Mouse (Mus musculus) MEL (cell line): Measurements from ENCODE around the gene Cd1d1. TPM values are rescaled to one million over a fixed set of nuclear protein-coding genes. Genes with fewer than 3 reads are reported as not detected.

ENCODE experiments used
- DNase-seq: peaks from one replicate; pipeline ENCODE4 v3.0.0; 2011; ENCODE audit warnings: low read depth, low spot score
- H3K27ac ChIP-seq: 2 replicates; pipeline ENCODE4 v1.5.1; 2012; ENCODE audit warnings: low read depth, mild to moderate bottlenecking, control low read depth, low read length, moderate library complexity; ENCODE audit not compliant: control insufficient read depth
- H3K27me3 ChIP-seq, 2 experiments: fragments of 150-350 bp in 1 of 2; sonication (generic) in 1 of 2; 2 replicates each; pipeline ENCODE4 v1.6.1; 2012; ENCODE audit warnings: low read length in 2 of 2, mild to moderate bottlenecking in 2 of 2, improper control_type of control experiment in 1 of 2, moderate library complexity in 1 of 2; ENCODE audit not compliant: insufficient read depth in 2 of 2, control insufficient read depth in 1 of 2
- H3K36me3 ChIP-seq, 2 experiments: 2 replicates each; pipeline ENCODE4 v1.6.1; 2012 to 2014; ENCODE audit warnings: low read length in 2 of 2, improper control_type of control experiment in 1 of 2, inconsistent platforms in 1 of 2, mild to moderate bottlenecking in 1 of 2; ENCODE audit not compliant: insufficient read depth in 2 of 2, control insufficient read depth in 1 of 2
- H3K4me1 ChIP-seq, 2 experiments: fragments of 150-350 bp in 1 of 2; sonication (generic) in 1 of 2; 2 replicates each; pipeline ENCODE4 v1.6.1; 2012; ENCODE audit warnings: low read length in 2 of 2, improper control_type of control experiment in 1 of 2, mild to moderate bottlenecking in 1 of 2; ENCODE audit not compliant: insufficient read depth in 2 of 2, control insufficient read depth in 1 of 2
- H3K4me3 ChIP-seq, 2 experiments: fragments of 150-350 bp in 1 of 2; sonication (generic) in 1 of 2; 2 replicates each; pipeline ENCODE4 v1.5.1; 2012; ENCODE audit warnings: low read depth in 2 of 2, low read length in 2 of 2, mild to moderate bottlenecking in 2 of 2, moderate library complexity in 2 of 2, control low read depth in 1 of 2, improper control_type of control experiment in 1 of 2; ENCODE audit not compliant: control insufficient read depth in 1 of 2, insufficient read depth in 1 of 2
- H3K79me2 ChIP-seq: 2 replicates; pipeline ENCODE4 v1.6.1; 2012; ENCODE audit warnings: mild to moderate bottlenecking, low read length, moderate library complexity; ENCODE audit not compliant: control insufficient read depth, poor library complexity, insufficient read depth
- H3K9ac ChIP-seq: 2 replicates; pipeline ENCODE4 v1.6.1; 2012; ENCODE audit warnings: low read depth, mild to moderate bottlenecking, control low read depth, low read length, moderate library complexity; ENCODE audit not compliant: control insufficient read depth, poor library complexity, severe bottlenecking
- H3K9me3 ChIP-seq: fragments of 150-350 bp; sonication (generic); replicated peaks from 2 replicates; pipeline ENCODE4 v1.6.1; 2012; ENCODE audit warnings: mild to moderate bottlenecking, low read length, improper control_type of control experiment, moderate library complexity; ENCODE audit not compliant: insufficient read depth
- BHLHE40 ChIP-seq: IDR thresholded peaks from 2 replicates; pipeline ENCODE4 v1.6.1; 2012; ENCODE audit warnings: low read depth, mild to moderate bottlenecking, inconsistent platforms, low read length, improper control_type of control experiment, borderline replicate concordance
- E2F4 ChIP-seq: IDR thresholded peaks from 2 replicates; pipeline ENCODE4 v1.6.1; 2011; ENCODE audit warnings: low read depth, low read length, improper control_type of control experiment, borderline replicate concordance
- GABPA ChIP-seq: IDR thresholded peaks from 2 replicates; pipeline ENCODE4 v1.6.1; 2012; ENCODE audit warnings: low read depth, mild to moderate bottlenecking, inconsistent platforms, low read length, improper control_type of control experiment, moderate library complexity
- GATA1 ChIP-seq: IDR thresholded peaks from 2 replicates; pipeline ENCODE4 v1.6.1; 2011; ENCODE audit warnings: low read depth, low read length, improper control_type of control experiment
- HCFC1 ChIP-seq: IDR thresholded peaks from 2 replicates; pipeline ENCODE4 v1.6.1; 2012; ENCODE audit warnings: low read depth, mild to moderate bottlenecking, inconsistent platforms, low read length, improper control_type of control experiment, moderate library complexity
- JUND ChIP-seq: IDR thresholded peaks from 2 replicates; pipeline ENCODE4 v1.6.1; 2011; ENCODE audit warnings: low read depth, mild to moderate bottlenecking, improper control_type of control experiment, low read length
- KAT2A ChIP-seq: conservative IDR thresholded peaks from 2 replicates; pipeline ENCODE4 v1.6.1; 2012; ENCODE audit warnings: low read depth, low read length, improper control_type of control experiment, inconsistent platforms
- MAX ChIP-seq: IDR thresholded peaks from 2 replicates; pipeline ENCODE4 v1.6.1; 2011; ENCODE audit warnings: low read length, improper control_type of control experiment
- MAZ ChIP-seq: IDR thresholded peaks from 2 replicates; pipeline ENCODE4 v1.6.1; 2012; ENCODE audit warnings: low read depth, mild to moderate bottlenecking, inconsistent platforms, low read length, improper control_type of control experiment
- MEF2A ChIP-seq: IDR thresholded peaks from 2 replicates; pipeline ENCODE4 v1.6.1; 2014; ENCODE audit warnings: low read depth, mild to moderate bottlenecking, inconsistent platforms, low read length, improper control_type of control experiment; ENCODE audit not compliant: poor library complexity, insufficient replicate concordance, severe bottlenecking; ENCODE audit errors: extremely low read depth
- MXI1 ChIP-seq: IDR thresholded peaks from 2 replicates; pipeline ENCODE4 v1.6.1; 2011; ENCODE audit warnings: mild to moderate bottlenecking, low read depth, low read length, improper control_type of control experiment
- MYB ChIP-seq: IDR thresholded peaks from 2 replicates; pipeline ENCODE4 v1.6.1; 2011; ENCODE audit warnings: mild to moderate bottlenecking, low read depth, low read length, improper control_type of control experiment
- NRF1 ChIP-seq: IDR thresholded peaks from 2 replicates; pipeline ENCODE4 v1.6.1; 2014; ENCODE audit warnings: low read depth, mild to moderate bottlenecking, inconsistent platforms, low read length, improper control_type of control experiment, moderate library complexity; ENCODE audit not compliant: poor library complexity, insufficient read depth, severe bottlenecking
- POLR2AphosphoS2 ChIP-seq: IDR thresholded peaks from 2 replicates; pipeline ENCODE4 v1.6.1; 2011; ENCODE audit warnings: low read length, improper control_type of control experiment
- RAD21 ChIP-seq: IDR thresholded peaks from 2 replicates; pipeline ENCODE4 v1.6.1; 2011; ENCODE audit warnings: mild to moderate bottlenecking, low read depth, low read length, improper control_type of control experiment
- RCOR1 ChIP-seq: IDR thresholded peaks from 2 replicates; pipeline ENCODE4 v1.6.1; 2012; ENCODE audit warnings: low read depth, mild to moderate bottlenecking, inconsistent platforms, low read length, improper control_type of control experiment
- SIN3A ChIP-seq: IDR thresholded peaks from 2 replicates; pipeline ENCODE4 v1.6.1; 2012; ENCODE audit warnings: low read length, improper control_type of control experiment, inconsistent platforms
- TAL1 ChIP-seq: IDR thresholded peaks from 2 replicates; pipeline ENCODE4 v1.6.1; 2012; ENCODE audit warnings: mild to moderate bottlenecking, inconsistent platforms, low read length, moderate library complexity, mixed read lengths
- TBP ChIP-seq: IDR thresholded peaks from 2 replicates; pipeline ENCODE4 v1.8.0; 2011; ENCODE audit warnings: low read depth, low read length, improper control_type of control experiment
- TCF12 ChIP-seq: IDR thresholded peaks from 2 replicates; pipeline ENCODE4 v1.6.1; 2014; ENCODE audit warnings: low read depth, mild to moderate bottlenecking, inconsistent platforms, low read length, improper control_type of control experiment, moderate library complexity
- ZC3H11A ChIP-seq: IDR thresholded peaks from 2 replicates; pipeline ENCODE4 v1.6.1; 2012; ENCODE audit warnings: low read depth, mild to moderate bottlenecking, inconsistent platforms, low read length, improper control_type of control experiment
- ZKSCAN1 ChIP-seq: IDR thresholded peaks from 2 replicates; pipeline ENCODE4 v1.6.1; 2012; ENCODE audit warnings: low read depth, mild to moderate bottlenecking, inconsistent platforms, low read length, improper control_type of control experiment, moderate library complexity
- ZMIZ1 ChIP-seq: IDR thresholded peaks from 2 replicates; pipeline ENCODE4 v1.6.1; 2012; ENCODE audit warnings: low read depth, mild to moderate bottlenecking, inconsistent platforms, low read length, improper control_type of control experiment, moderate library complexity
- ZNF384 ChIP-seq: IDR thresholded peaks from 2 replicates; pipeline ENCODE4 v1.6.1; 2012; ENCODE audit warnings: low read depth, mild to moderate bottlenecking, inconsistent platforms, low read length, improper control_type of control experiment
- polyA plus RNA-seq, 2 experiments: library from polyadenylated mRNA; stranded (reverse) in 1 of 2; unstranded in 1 of 2; fragments of >175 nt in 1 of 2; fragments of >200 nt in 1 of 2; gene quantifications; 2 replicates each; pipeline versions ENCODE4 v1.2.1 to v1.2.4; 2012; ENCODE audit warnings: low replicate concordance in 2 of 2, low read depth in 1 of 2; ENCODE audit not compliant: insufficient read length in 2 of 2, insufficient read depth in 1 of 2, missing spikeins in 1 of 2
- total RNA-seq: library from RNA; depleted of rRNA; stranded (reverse); fragments of 300-350 nt; gene quantifications from 2 replicates; pipeline ENCODE4 v1.2.3, GENCODE M21; 2012

Cd1d1 gene
- total and polyA plus RNA-seq, 3 experiments, result 1.1 to 1.6 TPM; not detected in 1

DNA sequence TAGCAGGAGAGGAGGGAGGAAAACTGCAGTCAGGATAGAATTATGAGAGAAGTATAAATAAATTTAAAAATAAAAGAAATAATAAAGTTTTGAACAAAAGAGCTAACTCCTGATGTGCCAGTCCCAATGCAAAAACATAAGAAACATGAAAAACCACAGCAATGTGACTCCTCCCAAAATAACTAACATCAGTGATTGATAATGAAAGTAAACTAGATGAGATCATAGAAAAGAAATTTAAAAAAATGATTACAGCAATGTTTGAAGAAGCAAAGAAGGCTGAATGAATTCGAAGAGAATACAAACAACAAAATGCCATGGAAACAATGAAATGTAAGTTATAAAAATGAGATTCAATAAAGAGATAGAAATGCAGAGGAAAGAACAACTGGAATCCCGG is 42.5 kb upstream of the Cd1d1 start:
- no peak for DNase-seq
- H3K4me3 ChIP-seq, result no peak overlapping the region
- no peak overlapping the region for H3K27ac ChIP-seq
- no peak for TF ChIP-seq BHLHE40
- TF ChIP-seq ZC3H11A, result no peak
- TF ChIP-seq MEF2A, result no peak
- TF ChIP-seq TCF12, result no peak
- no peak for TF ChIP-seq TAL1
- no peak for TF ChIP-seq ZNF384
- no peak for TF ChIP-seq KAT2A
- no peak for TF ChIP-seq ZKSCAN1
- TF ChIP-seq JUND, result no peak
- TF ChIP-seq SIN3A, result no peak
- no peak for TF ChIP-seq TBP
- no peak for TF ChIP-seq GABPA
- TF ChIP-seq MAZ, result no peak
- no peak for TF ChIP-seq MXI1
- no peak for TF ChIP-seq ZMIZ1
- TF ChIP-seq GATA1, result no peak
- TF ChIP-seq RAD21, result no peak
- TF ChIP-seq E2F4, result no peak
- H3K9me3 ChIP-seq, result no peaks in the 10 kb centered on the region
- H3K27me3 ChIP-seq, result no peaks in the 10 kb centered on the region
- no peaks in the 10 kb centered on the region for H3K79me2 ChIP-seq
- no peak overlapping the region for H3K9ac ChIP-seq
- no peaks in the 10 kb centered on the region for H3K36me3 ChIP-seq
- H3K4me1 ChIP-seq, result no peaks in the 10 kb centered on the region

DNA sequence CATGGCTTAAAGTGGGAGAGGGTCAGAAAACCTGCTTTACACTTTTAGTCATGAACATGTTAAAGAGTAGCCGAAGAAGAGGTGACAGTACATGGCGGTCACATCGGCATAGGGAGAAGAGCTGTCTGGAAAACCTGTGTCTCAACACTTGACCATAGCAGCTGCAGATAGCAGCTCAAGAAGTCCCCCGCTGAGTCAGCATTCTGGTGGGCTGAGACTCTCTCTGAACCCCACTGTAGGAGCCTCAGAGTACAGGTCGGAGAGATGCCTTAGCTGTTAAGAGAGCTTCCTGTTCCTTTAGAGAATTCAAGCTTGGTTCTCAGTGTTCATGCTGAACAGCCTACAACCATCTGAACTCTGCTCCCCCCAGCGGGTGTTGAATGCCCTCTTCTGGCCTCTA is 39.3 kb upstream of the Cd1d1 start:
- H3K9me3 ChIP-seq, result no peaks in the 10 kb centered on the region
- no peak overlapping the region for H3K4me3 ChIP-seq
- no peak overlapping the region for H3K9ac ChIP-seq
- no peak for TF ChIP-seq NRF1
- no peak for TF ChIP-seq RCOR1
- no peak for TF ChIP-seq HCFC1
- TF ChIP-seq POLR2AphosphoS2, result no peak
- TF ChIP-seq MAX, result no peak
- TF ChIP-seq MYB, result no peak
- no peak for TF ChIP-seq TCF12
- no peak for TF ChIP-seq RAD21
- H3K4me1 ChIP-seq, result no peaks in the 10 kb centered on the region
- no peaks in the 10 kb centered on the region for H3K27me3 ChIP-seq
- H3K27ac ChIP-seq, result no peak overlapping the region
- no peaks in the 10 kb centered on the region for H3K79me2 ChIP-seq
- H3K36me3 ChIP-seq, result no peaks in the 10 kb centered on the region
- DNase-seq, result no peak
